Mouse (Mus musculus) mouse embryonic stem cell (cell line): Measurements from ENCODE around the gene Tpst2.

Experiments used
- in situ Hi-C, 2 experiments: fragments of 300-500 bp; cut with MboI; formaldehyde crosslinking; loops; 1 replicate in 1 of 2; 3 replicates in 1 of 2; pipeline ENCODE4 v1.14.3; 2019 to 2020; ENCODE audit warnings: low sequenced_read_pairs in 2 of 2, low pct_unique_long_range_greater_than_20kb in 1 of 2, mixed read lengths in 1 of 2; ENCODE audit not compliant: unreplicated experiment in 1 of 2

The Tpst2 gene

GRCm38 (mm10) chr5:112289819-112290535 lies 13.5 kb downstream of the Tpst2 start:
- in situ Hi-C loops: no loop called here

DNA sequence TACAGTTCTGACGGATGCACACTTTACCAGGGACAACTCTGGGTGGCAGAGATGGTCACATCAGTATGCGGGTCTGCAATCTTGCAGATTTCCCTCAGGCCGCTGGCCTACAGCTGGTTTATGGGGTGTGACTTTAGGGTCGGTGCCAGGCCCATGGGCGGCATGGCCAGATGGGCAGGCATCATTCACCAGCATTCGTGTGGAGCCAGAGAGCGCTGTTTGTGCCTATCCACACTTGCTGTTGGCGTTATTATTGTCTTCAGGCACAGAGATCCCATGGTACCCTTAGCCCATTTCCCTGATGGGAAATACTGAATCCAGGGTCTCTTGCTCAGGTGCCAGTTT lies 14.0 kb downstream of the Tpst2 start:
- in situ Hi-C loops: no loop called here

DNA sequence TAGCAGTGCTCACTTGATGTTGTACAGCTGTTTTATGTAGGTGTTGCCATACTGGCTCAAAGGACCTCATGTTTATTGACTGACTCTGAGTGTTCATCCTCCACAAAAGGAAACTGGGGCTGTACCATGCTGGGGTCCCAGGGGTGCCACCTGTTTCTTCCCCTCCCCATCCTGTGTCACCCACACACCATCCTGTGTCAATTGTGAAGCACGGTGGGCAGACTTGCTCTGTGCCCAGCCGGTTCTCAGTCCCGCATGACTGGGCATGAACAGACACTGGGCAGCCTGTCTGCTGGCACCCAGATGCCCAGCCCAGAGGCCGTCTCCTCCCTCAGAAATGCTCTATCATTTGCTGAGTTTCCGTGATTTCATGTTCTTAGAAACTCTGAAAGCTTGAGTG lies 15.4 kb downstream of the Tpst2 start:
- in situ Hi-C loops: no loop called here

DNA sequence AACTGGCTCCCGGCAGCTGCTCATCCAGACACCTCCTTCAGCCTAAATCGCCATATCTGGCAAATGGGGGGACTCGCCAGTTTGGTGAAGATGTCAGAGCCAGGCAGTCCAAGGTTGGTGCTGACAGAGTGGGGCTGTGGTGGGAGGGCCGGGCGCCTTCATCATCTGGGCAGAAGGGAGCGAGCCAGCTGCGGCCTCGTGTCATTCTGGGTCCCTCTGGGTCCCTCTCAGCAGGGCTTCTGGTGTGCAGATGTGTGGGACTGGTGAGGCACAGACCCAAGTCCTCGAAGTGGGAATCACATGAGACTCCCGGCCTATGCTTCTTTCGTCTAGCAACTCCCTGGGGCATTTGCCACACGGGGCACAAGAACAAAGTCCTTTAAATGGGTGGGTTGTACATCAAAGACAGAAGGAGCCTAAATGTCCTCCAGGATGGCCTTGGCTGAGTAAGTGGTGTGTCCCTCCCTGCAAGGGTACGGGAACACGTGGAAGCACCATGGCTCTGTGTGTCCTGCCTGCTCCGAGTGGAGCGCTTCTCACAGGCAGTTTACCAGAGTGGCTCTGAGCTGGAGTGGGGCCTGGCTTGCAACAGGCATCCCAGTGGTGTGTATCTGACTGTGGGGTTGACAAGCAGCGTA lies 16.0 kb downstream of the Tpst2 start:
- in situ Hi-C loops: no loop called here

DNA sequence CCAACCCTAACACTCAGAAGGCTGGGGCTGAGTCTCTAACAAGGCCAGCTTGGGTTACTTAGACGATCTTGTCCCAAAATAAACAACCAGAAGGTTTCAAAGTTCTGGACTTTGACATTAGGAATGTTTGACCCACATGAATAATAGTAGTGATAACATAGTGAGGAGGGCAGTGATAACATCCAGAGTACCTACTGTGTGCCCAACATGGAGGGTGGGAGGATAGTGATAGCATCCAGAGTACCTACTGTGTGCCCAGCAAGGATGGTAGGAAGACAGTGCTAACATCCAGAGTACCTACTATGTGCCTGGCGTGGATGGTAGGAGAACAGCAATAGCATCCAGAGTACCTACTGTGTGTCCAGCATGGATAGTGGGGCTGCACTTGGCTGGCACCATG lies 17.3 kb downstream of the Tpst2 start:
- in situ Hi-C loops: no loop called here

DNA sequence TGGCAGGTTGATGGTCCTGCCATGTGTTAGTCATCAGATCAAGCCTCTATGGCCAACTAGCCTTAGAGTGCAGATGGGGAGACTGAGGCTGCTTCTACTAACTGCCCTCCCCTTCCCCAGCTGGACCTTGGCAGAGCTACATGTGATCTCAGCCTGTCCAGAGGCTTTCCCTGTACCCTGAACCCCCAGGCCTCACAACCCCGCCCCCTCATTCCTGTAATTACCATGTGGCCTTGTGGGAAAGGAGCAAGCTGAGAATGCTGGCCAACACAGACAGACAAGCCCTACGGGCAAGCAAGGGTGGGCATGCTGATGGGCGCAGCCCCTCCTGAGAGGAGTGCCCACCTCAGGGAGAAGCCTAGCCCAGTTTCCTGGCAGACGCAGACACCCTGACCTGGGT lies 18.2 kb downstream of the Tpst2 start:
- in situ Hi-C loops: no loop called here

DNA sequence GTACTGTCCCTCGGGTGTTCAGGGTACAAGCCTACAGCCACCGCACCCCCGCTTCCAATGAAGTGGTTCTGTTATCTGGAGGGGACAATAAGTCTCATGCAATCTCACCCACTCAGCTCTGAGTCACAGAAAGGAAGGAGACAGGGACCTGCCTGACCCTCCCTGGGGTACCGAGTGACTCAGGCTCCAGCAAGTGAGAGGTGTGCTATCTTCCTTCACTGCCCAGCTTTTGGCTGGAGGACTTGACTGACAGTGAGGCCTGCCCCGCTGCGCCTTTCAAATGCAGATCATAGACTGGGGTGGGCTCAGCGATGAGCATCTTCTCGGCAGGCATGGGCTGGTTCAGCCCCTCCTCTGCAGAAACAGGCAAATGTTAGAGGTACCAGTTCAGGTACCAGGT lies 18.7 kb downstream of the Tpst2 start:
- in situ Hi-C loops: no loop called here

GRCm38 (mm10) chr5:112295564-112295963 lies 19.1 kb downstream of the Tpst2 start:
- in situ Hi-C loops: no loop called here

GRCm38 (mm10) chr5:112296404-112297181 lies 20.1 kb downstream of the Tpst2 start:
- in situ Hi-C loops: no loop called here

DNA sequence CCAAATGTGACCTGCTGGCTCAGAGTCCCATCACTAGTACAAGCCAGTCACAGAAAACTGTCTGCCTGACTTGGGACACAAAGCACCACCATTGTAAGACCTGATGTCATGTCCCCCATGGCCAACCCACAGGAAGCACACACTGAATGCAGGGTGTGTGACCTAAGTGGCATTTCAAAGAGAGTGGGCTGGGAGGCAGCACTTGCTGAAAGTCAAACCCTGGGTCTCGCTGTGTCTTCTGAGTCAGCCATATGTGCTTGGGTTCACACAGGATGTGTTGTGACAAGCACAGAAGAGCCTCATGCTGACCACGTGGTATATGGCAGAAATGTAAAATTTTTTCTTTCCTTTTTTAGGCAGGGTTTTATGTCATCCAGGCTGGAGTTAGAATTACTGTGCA lies 20.8 kb downstream of the Tpst2 start:
- in situ Hi-C loops: no loop called here

DNA sequence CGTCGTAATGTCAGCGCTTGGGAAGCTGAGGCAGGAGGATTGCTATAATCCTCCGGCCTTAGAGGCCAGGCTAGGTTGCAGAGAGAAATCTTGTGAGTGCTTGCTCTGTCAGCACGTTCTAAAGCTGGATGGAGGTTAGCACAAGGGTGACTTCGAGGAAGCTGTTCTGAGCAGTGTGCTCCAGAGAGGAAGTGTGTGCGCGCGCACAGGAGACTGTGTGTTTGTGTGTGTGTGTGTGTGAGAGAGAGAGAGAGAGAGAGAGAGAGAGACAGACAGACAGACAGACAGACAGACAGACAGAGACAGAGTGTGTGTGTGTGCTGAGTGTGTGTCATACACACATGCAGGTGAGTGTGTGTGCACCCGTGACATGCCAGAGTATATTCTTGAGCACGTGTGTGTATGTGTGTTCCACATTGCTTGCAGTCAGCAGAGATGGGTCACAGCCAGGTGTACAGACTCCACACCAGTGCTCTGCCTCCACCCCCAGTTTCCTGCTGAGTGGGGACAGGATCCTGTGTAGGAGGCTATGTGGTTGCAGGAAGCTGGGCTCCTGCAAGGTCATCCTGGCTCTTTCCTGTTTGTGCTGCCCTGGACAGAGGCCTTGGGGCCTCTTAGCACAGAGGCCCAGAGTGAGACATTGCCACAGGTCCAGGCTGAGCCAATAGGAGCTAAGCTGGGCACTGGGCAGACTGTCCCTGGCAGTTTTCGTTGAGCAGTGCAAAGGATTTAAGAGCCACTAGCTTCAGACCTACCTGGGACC lies 21.9 kb downstream of the Tpst2 start:
- in situ Hi-C loops: no loop called here

DNA sequence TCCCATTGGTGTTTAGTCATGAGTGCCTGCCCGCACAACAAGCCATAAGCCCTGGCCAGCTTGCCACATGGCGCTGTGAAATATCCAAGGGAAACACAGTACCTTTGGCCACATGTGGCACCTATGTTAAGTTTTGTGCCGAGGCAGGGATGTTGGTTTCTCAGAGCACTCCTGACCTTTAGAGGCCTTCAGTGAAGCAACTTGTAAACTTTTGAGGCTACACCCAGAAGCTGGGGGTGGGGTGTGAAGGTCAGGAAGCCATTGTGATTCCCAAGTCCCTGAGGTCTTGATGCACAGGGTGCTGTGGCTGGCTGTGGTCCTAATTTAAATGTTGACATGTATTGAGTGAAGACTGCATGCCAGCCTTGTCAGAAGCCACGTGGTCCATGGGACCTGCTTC lies 22.9 kb downstream of the Tpst2 start:
- in situ Hi-C loops: no loop called here

- in situ Hi-C loops: no loop called here
Measured at GRCm38 (mm10) chr5:112300112-112300511, 23.6 kb downstream of the Tpst2 start.

GRCm38 (mm10) chr5:112300721-112301308 lies 24.3 kb downstream of the Tpst2 start:
- in situ Hi-C loops: no loop called here

GRCm38 (mm10) chr5:112301694-112302093 lies 25.2 kb downstream of the Tpst2 start:
- in situ Hi-C loops: no loop called here

GRCm38 (mm10) chr5:112302310-112302709 lies 25.8 kb downstream of the Tpst2 start:
- in situ Hi-C loops: no loop called here

GRCm38 (mm10) chr5:112305842-112306241 lies 29.4 kb downstream of the Tpst2 start:
- in situ Hi-C loops: no loop called here

GRCm38 (mm10) chr5:112313222-112313885 lies 36.9 kb downstream of the Tpst2 start:
- in situ Hi-C loops: no loop called here
